Mouse (Mus musculus) lung, postnatal 0 days (tissue): ENCODE data around the gene Ak5.

Experiments
- CTCF ChIP-seq: IDR thresholded peaks from 2 replicates; pipeline ENCODE4 v1.5.1; 2016; ENCODE audit warnings: antibody characterized with exemption, mild to moderate bottlenecking
- EP300 ChIP-seq: IDR thresholded peaks from 2 replicates; pipeline ENCODE4 v1.6.1; 2016; ENCODE audit warnings: antibody characterized with exemption, mild to moderate bottlenecking, control low read depth

DNA sequence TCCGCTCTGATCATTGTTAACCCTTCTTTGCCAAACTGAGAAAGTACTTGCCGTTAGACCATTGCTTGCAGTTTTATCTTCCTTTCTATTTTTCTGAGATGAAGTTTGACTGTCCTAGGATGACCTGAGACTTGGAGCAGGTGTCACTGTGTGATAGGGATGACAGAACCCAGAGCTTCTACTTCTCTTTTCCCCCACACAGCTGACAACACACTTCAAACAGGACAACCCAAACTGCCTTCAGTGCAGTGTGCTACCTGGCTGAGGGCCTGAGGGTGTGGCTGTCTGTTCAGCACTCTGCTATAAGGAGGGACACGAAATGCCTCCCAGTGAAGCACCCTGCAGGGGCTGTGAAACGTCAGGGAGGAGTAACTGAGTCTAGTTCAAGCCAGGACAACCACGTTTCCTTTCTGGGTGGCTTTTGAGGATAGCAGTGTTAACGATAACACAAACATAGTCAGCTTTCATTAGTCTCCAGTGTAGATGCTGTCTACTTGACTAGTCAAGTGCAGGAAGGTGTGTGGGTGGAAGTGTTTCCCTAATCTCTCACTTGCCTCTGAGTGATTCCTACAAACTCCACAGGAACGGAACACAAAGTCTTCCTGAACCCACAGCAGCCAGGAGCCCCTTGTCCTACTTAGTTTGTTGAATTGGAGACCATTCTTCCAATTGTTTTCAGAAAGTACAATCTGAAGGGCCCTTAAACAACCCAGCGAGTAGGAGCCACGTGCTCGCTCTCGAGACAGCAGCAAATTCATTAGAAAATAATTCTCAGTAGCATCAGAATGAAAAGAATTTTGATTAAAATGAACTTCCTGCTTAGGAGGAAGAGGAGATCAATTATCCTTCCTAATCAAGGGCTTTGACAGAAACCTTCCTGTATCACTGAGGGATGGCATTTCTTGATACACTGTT lies 138.8 kb downstream of the Ak5 start:
- TF ChIP-seq CTCF (no peak), EP300 (no peak)
